Mouse (Mus musculus): Measurements from ENCODE around the gene Qser1.

The Qser1 gene

GRCm38 (mm10) chr2:104816866-104817439 is 393 bp upstream of the Qser1 start:
- peak; percentile 92 for DNase-seq

- peak; percentile 11 for DNase-seq
Observed at GRCm38 (mm10) chr2:104815561-104816370, 794 bp downstream of the Qser1 start.

GRCm38 (mm10) chr2:104814181-104814951 is 2.2 kb downstream of the Qser1 start:
- DNase-seq, result no peak

- no peak for DNase-seq
Observed at GRCm38 (mm10) chr2:104805435-104805834, 11.1 kb downstream of the Qser1 start.

- DNase-seq, result no peak
Observed at GRCm38 (mm10) chr2:104774763-104775162, 41.8 kb downstream of the Qser1 start.

- no peak for DNase-seq
Observed at GRCm38 (mm10) chr2:104768697-104769096, 47.9 kb downstream of the Qser1 start.

GRCm38 (mm10) chr2:104764018-104764417 is 52.5 kb downstream of the Qser1 start:
- no peak for DNase-seq

GRCm38 (mm10) chr2:104763134-104763703 is 53.3 kb downstream of the Qser1 start:
- no peak for DNase-seq

- no peak for DNase-seq
Observed at GRCm38 (mm10) chr2:104750611-104751010, 65.9 kb downstream of the Qser1 start.

- DNase-seq, result no peak
Observed at GRCm38 (mm10) chr2:104748652-104749183, 67.8 kb downstream of the Qser1 start.

- no peak for DNase-seq
Observed at GRCm38 (mm10) chr2:104746251-104746650, 70.3 kb downstream of the Qser1 start.

- no peak for DNase-seq
Observed at GRCm38 (mm10) chr2:104743971-104744370, 72.6 kb downstream of the Qser1 start.

GRCm38 (mm10) chr2:104743160-104743559 is 73.4 kb downstream of the Qser1 start:
- no peak for DNase-seq

GRCm38 (mm10) chr2:104742741-104743064 is 73.9 kb downstream of the Qser1 start, which contains the start of gene Depdc7:
Gene Depdc7, minus strand, starts transcription at chr2:104742878.
- DNase-seq, result peak; percentile 83

- no peak for DNase-seq
Observed at GRCm38 (mm10) chr2:104741896-104742740, 74.4 kb downstream of the Qser1 start.

- no peak for DNase-seq
Observed at GRCm38 (mm10) chr2:104741015-104741758, 75.4 kb downstream of the Qser1 start.

GRCm38 (mm10) chr2:104740248-104740949 is 76.2 kb downstream of the Qser1 start:
- DNase-seq, result no peak

GRCm38 (mm10) chr2:104739691-104740090 is 76.9 kb downstream of the Qser1 start:
- no peak for DNase-seq

- no peak for DNase-seq
Observed at GRCm38 (mm10) chr2:104736241-104736640, 80.3 kb downstream of the Qser1 start.

- no peak for DNase-seq
Observed at GRCm38 (mm10) chr2:104732562-104733256, 83.9 kb downstream of the Qser1 start.
